Mouse (Mus musculus): Measurements from ENCODE around the gene Nhlrc4. TPM values are rescaled to one million over a fixed set of nuclear protein-coding genes. Genes with fewer than 3 reads are reported as not detected.
A peak's percentile ranks its signal among the peaks of the same experiment; 100 is the strongest.

The Nhlrc4 gene
- polyA plus RNA-seq, 1 experiment: not detected

DNA sequence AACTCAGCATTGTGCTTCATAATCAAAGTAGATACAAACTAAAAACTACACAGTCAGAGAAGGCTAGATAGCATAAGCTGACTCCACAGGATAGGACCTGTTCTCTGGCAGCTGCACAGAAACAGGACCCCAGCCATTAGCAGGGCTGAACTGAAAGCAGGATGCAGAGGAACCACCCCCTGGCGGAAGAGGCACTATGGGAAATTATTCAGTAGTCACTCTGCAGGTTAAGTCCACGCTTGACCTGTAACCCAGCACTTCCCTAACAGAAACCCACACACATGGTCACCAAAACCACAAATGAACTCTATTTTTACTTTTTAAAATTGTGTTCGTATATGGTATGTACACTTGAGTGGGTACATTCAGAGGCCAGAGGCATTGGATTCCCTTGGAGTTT is 41.7 kb downstream of the Nhlrc4 start:
- H3K4me3 ChIP-seq (ENCODE audit: insufficient read depth, low read depth, low read length): no peak overlapping the region
- no peak overlapping the region for H3K27ac ChIP-seq (ENCODE audit: insufficient read depth, low read depth, low read length)
- TF ChIP-seq POLR2A (IDR thresholded peaks at IDR 0.05; ENCODE audit: insufficient read depth, low read depth, low read length) (no peak), CTCF (IDR thresholded peaks at IDR 0.05; ENCODE audit: insufficient read depth, low read depth, low read length) (no peak)
- 0 out of 2 replicates have a peak, but pooled peaks cover 6% of the 10 kb centered on the region for H3K4me1 ChIP-seq (ENCODE audit: control insufficient read depth, insufficient read depth, low read length)
- WGBS: 81% methylated on average over 3 of the region's 3 CpGs

DNA sequence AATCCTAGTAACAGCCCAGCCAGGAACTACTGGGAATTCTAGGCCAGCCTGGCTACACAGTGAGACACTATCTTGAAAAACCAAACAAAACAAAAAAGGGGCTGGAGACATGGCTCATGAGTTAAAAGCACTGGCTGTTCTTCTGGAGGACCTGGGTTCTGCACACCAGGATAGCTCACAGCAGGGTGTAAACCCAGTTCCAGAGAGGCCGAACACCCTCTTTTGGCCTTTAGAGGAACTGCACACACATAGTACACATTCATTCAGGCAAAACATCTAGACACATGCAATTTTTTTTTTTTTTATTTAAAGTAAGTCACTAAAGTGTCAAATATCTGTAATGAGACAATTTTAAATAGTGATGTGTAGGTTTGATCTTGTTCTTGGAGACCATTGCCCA is 44.6 kb downstream of the Nhlrc4 start:
- 91% methylated on average over 1 of the region's 1 CpGs for WGBS
- Histone ChIP-seq H3K4me1 (ENCODE audit: control insufficient read depth, insufficient read depth, low read length) (peaks cover 9% of the 10 kb centered on the region; the same call in 1 of the 2 replicates), H3K4me3 (ENCODE audit: insufficient read depth, low read depth, low read length) (no peak overlapping the region), H3K27ac (ENCODE audit: insufficient read depth, low read depth, low read length) (no peak overlapping the region)
- TF ChIP-seq CTCF (IDR thresholded peaks at IDR 0.05; ENCODE audit: insufficient read depth, low read depth, low read length) (no peak), POLR2A (IDR thresholded peaks at IDR 0.05; ENCODE audit: insufficient read depth, low read depth, low read length) (no peak)

GRCm38 (mm10) chr17:25895891-25896290 is 48.9 kb downstream of the Nhlrc4 start:
- TF ChIP-seq CTCF (IDR thresholded peaks at IDR 0.05; ENCODE audit: insufficient read depth, low read depth, low read length): no peak
- TF ChIP-seq POLR2A (IDR thresholded peaks at IDR 0.05; ENCODE audit: insufficient read depth, low read depth, low read length): no peak
- H3K4me3 ChIP-seq (ENCODE audit: insufficient read depth, low read depth, low read length): no peak overlapping the region
- 66% methylated on average over 12 of the region's 12 CpGs for WGBS
- no peak overlapping the region for H3K27ac ChIP-seq (ENCODE audit: insufficient read depth, low read depth, low read length)
- H3K4me1 ChIP-seq (ENCODE audit: control insufficient read depth, insufficient read depth, low read length): peaks cover 12% of the 10 kb centered on the region; the same call in 1 of the 2 replicates

DNA sequence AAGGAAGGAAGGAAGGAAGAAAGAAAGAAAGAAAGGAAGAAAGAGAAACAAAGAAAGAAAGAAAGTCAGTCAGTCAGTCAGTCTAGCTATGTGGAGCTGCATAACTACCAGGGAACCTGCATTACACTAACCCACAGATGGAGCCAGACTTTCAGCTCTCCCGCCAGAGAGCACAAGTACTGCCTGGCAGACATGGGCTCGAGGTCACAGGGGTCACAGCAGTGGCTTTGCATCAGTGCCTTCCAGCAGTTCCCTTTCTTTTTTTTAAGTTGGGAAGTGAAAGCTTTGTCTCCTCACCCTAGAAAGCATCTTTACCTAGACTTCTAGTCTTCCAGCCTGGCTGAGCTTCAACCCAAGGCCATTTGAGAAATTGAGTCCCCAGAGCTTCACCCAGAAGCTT is 49.3 kb downstream of the Nhlrc4 start:
- no peak overlapping the region for H3K27ac ChIP-seq (ENCODE audit: insufficient read depth, low read depth, low read length)
- WGBS: 49% methylated on average over 2 of the region's 2 CpGs

GRCm38 (mm10) chr17:25893975-25894617 is 50.7 kb downstream of the Nhlrc4 start:
- peaks cover 12% of the 10 kb centered on the region; the same call in 1 of the 2 replicates for H3K4me1 ChIP-seq (ENCODE audit: control insufficient read depth, insufficient read depth, low read length)
- WGBS: 35% methylated on average over 2 of the region's 2 CpGs
- no peak overlapping the region for H3K27ac ChIP-seq (ENCODE audit: insufficient read depth, low read depth, low read length)
- H3K4me3 ChIP-seq (ENCODE audit: insufficient read depth, low read depth, low read length): no peak overlapping the region
- TF ChIP-seq CTCF (IDR thresholded peaks at IDR 0.05; ENCODE audit: insufficient read depth, low read depth, low read length) (peak; percentile 64), POLR2A (IDR thresholded peaks at IDR 0.05; ENCODE audit: insufficient read depth, low read depth, low read length) (no peak)

More for the DNA sequence above, 49.3 kb downstream of the Nhlrc4 start:
- Histone ChIP-seq H3K4me3 (ENCODE audit: insufficient read depth, low read depth, low read length) (no peak overlapping the region), H3K4me1 (ENCODE audit: control insufficient read depth, insufficient read depth, low read length) (peaks cover 12% of the 10 kb centered on the region; the same call in 1 of the 2 replicates)
- TF ChIP-seq POLR2A (IDR thresholded peaks at IDR 0.05; ENCODE audit: insufficient read depth, low read depth, low read length) (no peak), CTCF (IDR thresholded peaks at IDR 0.05; ENCODE audit: insufficient read depth, low read depth, low read length) (no peak)

Other genes starting within 250 kb of the Nhlrc4 start
- gene Gng13, start 227.8 kb downstream of the Nhlrc4 start, polyA plus RNA-seq (2012; ENCODE audit: insufficient read depth, insufficient read length, low replicate concordance, missing spikeins): not detected in 2 replicates
- gene Chtf18, start 217.5 kb downstream of the Nhlrc4 start, polyA plus RNA-seq (2012; ENCODE audit: insufficient read depth, insufficient read length, low replicate concordance, missing spikeins): not detected in 2 replicates
- not detected in 2 replicates for gene Rpusd1, start 217.3 kb downstream of the Nhlrc4 start, polyA plus RNA-seq (2012; ENCODE audit: insufficient read depth, insufficient read length, low replicate concordance, missing spikeins)
- gene Mslnl, start 208.9 kb downstream of the Nhlrc4 start, polyA plus RNA-seq (2012; ENCODE audit: insufficient read depth, insufficient read length, low replicate concordance, missing spikeins): not detected in 2 replicates
- gene Msln, start 190.6 kb downstream of the Nhlrc4 start, polyA plus RNA-seq (2012; ENCODE audit: insufficient read depth, insufficient read length, low replicate concordance, missing spikeins): not detected in 2 replicates
- not detected in 2 replicates for gene Narfl, start 171.2 kb downstream of the Nhlrc4 start, polyA plus RNA-seq (2012; ENCODE audit: insufficient read depth, insufficient read length, low replicate concordance, missing spikeins)
- gene Haghl, start 159.3 kb downstream of the Nhlrc4 start, polyA plus RNA-seq (2012; ENCODE audit: insufficient read depth, insufficient read length, low replicate concordance, missing spikeins): not detected in 2 replicates
- not detected in 2 replicates for gene Ccdc78, start 158.4 kb downstream of the Nhlrc4 start, polyA plus RNA-seq (2012; ENCODE audit: insufficient read depth, insufficient read length, low replicate concordance, missing spikeins)
- not detected in 2 replicates for gene Fam173a, start 152.1 kb downstream of the Nhlrc4 start, polyA plus RNA-seq (2012; ENCODE audit: insufficient read depth, insufficient read length, low replicate concordance, missing spikeins)
- gene AC134908.4, start 149.3 kb downstream of the Nhlrc4 start, polyA plus RNA-seq (2012; ENCODE audit: insufficient read depth, insufficient read length, low replicate concordance, missing spikeins): not detected in 2 replicates
- not detected in 2 replicates for gene Metrn, start 147.8 kb downstream of the Nhlrc4 start, polyA plus RNA-seq (2012; ENCODE audit: insufficient read depth, insufficient read length, low replicate concordance, missing spikeins)
- not detected in 2 replicates for gene Fbxl16, start 135.9 kb downstream of the Nhlrc4 start, polyA plus RNA-seq (2012; ENCODE audit: insufficient read depth, insufficient read length, low replicate concordance, missing spikeins)
- not detected in 2 replicates for gene Wdr24, start 121.3 kb downstream of the Nhlrc4 start, polyA plus RNA-seq (2012; ENCODE audit: insufficient read depth, insufficient read length, low replicate concordance, missing spikeins)
- not detected in 2 replicates for gene Jmjd8, start 116.1 kb downstream of the Nhlrc4 start, polyA plus RNA-seq (2012; ENCODE audit: insufficient read depth, insufficient read length, low replicate concordance, missing spikeins)
- not detected in 2 replicates for gene Stub1, start 111.6 kb downstream of the Nhlrc4 start, polyA plus RNA-seq (2012; ENCODE audit: insufficient read depth, insufficient read length, low replicate concordance, missing spikeins)
- not detected in 2 replicates for gene Rhbdl1, start 107.7 kb downstream of the Nhlrc4 start, polyA plus RNA-seq (2012; ENCODE audit: insufficient read depth, insufficient read length, low replicate concordance, missing spikeins)
- not detected in 2 replicates for gene Gm20683, start 103.2 kb downstream of the Nhlrc4 start, polyA plus RNA-seq (2012; ENCODE audit: insufficient read depth, insufficient read length, low replicate concordance, missing spikeins)
- not detected in 2 replicates for gene Rhot2, start 100.1 kb downstream of the Nhlrc4 start, polyA plus RNA-seq (2012; ENCODE audit: insufficient read depth, insufficient read length, low replicate concordance, missing spikeins)
- gene Wdr90, start 83.5 kb downstream of the Nhlrc4 start, polyA plus RNA-seq (2012; ENCODE audit: insufficient read depth, insufficient read length, low replicate concordance, missing spikeins): not detected in 2 replicates
- gene Mcrip2, start 76.2 kb downstream of the Nhlrc4 start, polyA plus RNA-seq (2012; ENCODE audit: insufficient read depth, insufficient read length, low replicate concordance, missing spikeins): not detected in 2 replicates
- not detected in 2 replicates for gene Mettl26, start 69.9 kb downstream of the Nhlrc4 start, polyA plus RNA-seq (2012; ENCODE audit: insufficient read depth, insufficient read length, low replicate concordance, missing spikeins)
- not detected in 2 replicates for gene Wfikkn1, start 64.1 kb downstream of the Nhlrc4 start, polyA plus RNA-seq (2012; ENCODE audit: insufficient read depth, insufficient read length, low replicate concordance, missing spikeins)
- gene Rab40c, start 25.2 kb downstream of the Nhlrc4 start, polyA plus RNA-seq (2012; ENCODE audit: insufficient read depth, insufficient read length, low replicate concordance, missing spikeins): not detected in 2 replicates
- gene Pigq, start within 50 bp of the Nhlrc4 start, polyA plus RNA-seq (2012; ENCODE audit: insufficient read depth, insufficient read length, low replicate concordance, missing spikeins): not detected in 2 replicates
- gene A930017K11Rik, start 7.6 kb upstream of the Nhlrc4 start, polyA plus RNA-seq (2012; ENCODE audit: insufficient read depth, insufficient read length, low replicate concordance, missing spikeins): not detected in 2 replicates
- not detected in 2 replicates for gene Capn15, start 40.8 kb upstream of the Nhlrc4 start, polyA plus RNA-seq (2012; ENCODE audit: insufficient read depth, insufficient read length, low replicate concordance, missing spikeins)
- gene Rab11fip3, start 124.6 kb upstream of the Nhlrc4 start, polyA plus RNA-seq (2012; ENCODE audit: insufficient read depth, insufficient read length, low replicate concordance, missing spikeins): not detected in 2 replicates
- gene Decr2, start 145.4 kb upstream of the Nhlrc4 start, polyA plus RNA-seq (2012; ENCODE audit: insufficient read depth, insufficient read length, low replicate concordance, missing spikeins): not detected in 2 replicates
- not detected in 2 replicates for gene Nme4, start 150.6 kb upstream of the Nhlrc4 start, polyA plus RNA-seq (2012; ENCODE audit: insufficient read depth, insufficient read length, low replicate concordance, missing spikeins)
- gene Tmem8, start 168.3 kb upstream of the Nhlrc4 start, polyA plus RNA-seq (2012; ENCODE audit: insufficient read depth, insufficient read length, low replicate concordance, missing spikeins): not detected in 2 replicates
- gene Mrpl28, start 178.5 kb upstream of the Nhlrc4 start, polyA plus RNA-seq (2012; ENCODE audit: insufficient read depth, insufficient read length, low replicate concordance, missing spikeins): not detected in 2 replicates
- gene Axin1, start 193.7 kb upstream of the Nhlrc4 start, polyA plus RNA-seq (2012; ENCODE audit: insufficient read depth, insufficient read length, low replicate concordance, missing spikeins): not detected in 2 replicates

Data from olfactory bulb, adult 2 months (tissue).